In the genomic region with DNA sequence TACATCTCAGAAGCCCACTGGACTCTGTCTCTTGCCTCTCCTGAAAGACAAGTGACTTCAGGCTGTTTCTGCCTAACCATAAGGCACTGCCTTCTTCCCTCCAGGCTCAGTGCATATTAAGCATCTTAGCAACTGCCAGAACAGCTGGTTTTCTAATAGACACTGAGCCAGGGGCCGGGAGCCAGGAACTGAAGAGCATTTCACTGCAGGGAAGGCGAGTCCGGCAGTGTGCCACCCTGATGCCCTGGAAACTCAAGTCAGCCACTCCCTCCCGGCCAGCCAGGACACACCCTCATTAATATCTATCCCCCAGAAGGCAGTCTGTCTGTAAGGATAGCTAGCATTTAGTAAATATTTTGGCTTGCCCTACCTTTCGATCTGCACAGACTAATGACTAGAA, we compare ENCODE assay signal across 9 mouse cellular contexts. TPM values are rescaled to one million over a fixed set of nuclear protein-coding genes. Genes with fewer than 3 reads are reported as not detected.
DNase-seq lines count a peak whose midpoint lies in the region; ATAC-seq and TF ChIP-seq lines count a peak whose summit lies in the region.
"Had no signal": no experiment of that assay in that cellular context is flagged by ENCODE, and none has a peak within 500 bp of the region (broad histone marks: within the 10 kb centered on the region; RNA-seq: fewer than 3 reads in every experiment).

No protein-coding gene starts in this region.

- ATAC-seq in heart, embryonic 11.5 days (replicated peaks; ENCODE audit: insufficient number of reproducible peaks, low FRiP score, low TSS enrichment), result no peak
- ATAC-seq in Patski, result peak; percentile 12
- peak; percentile 96 for ATAC-seq in liver, embryonic 15.5 days (ENCODE audit: insufficient read depth)
- ATAC-seq in stomach, postnatal 0 days (ENCODE audit: low FRiP score, low TSS enrichment), result 0 out of 2 replicates have a peak, but pooled peaks have one; percentile 34

- H3K4me1 ChIP-seq in heart, embryonic 11.5 days (ENCODE audit: control insufficient read depth, insufficient read depth, low read length), result no peaks in the 10 kb centered on the region
- H3K4me1 ChIP-seq in liver, embryonic 15.5 days (replicated peaks), result peaks cover 54% of the 10 kb centered on the region
- no peaks in the 10 kb centered on the region; the same call in 1 of the 2 replicates for H3K4me1 ChIP-seq in stomach, postnatal 0 days (replicated peaks; ENCODE audit: control insufficient read depth, insufficient read depth)

- no peak for TF ChIP-seq EP300 in stomach, postnatal 0 days (optimal IDR thresholded peaks at IDR 0.05)

- no peaks in the 10 kb centered on the region for H3K36me3 ChIP-seq in heart, embryonic 11.5 days (ENCODE audit: control insufficient read depth, insufficient read depth, low read length)
- H3K36me3 ChIP-seq in liver, embryonic 15.5 days (replicated peaks), result peaks cover 32% of the 10 kb centered on the region
- peaks cover 4% of the 10 kb centered on the region; the same call in 1 of the 2 replicates for H3K36me3 ChIP-seq in stomach, postnatal 0 days (ENCODE audit: control insufficient read depth, insufficient read depth, low read length)

- H3K9ac ChIP-seq in heart, embryonic 11.5 days (ENCODE audit: low read depth, low read length), result no peak overlapping the region
- H3K9ac ChIP-seq in liver, embryonic 15.5 days, result peak overlapping the region; percentile 60
- H3K9ac ChIP-seq in stomach, postnatal 0 days (ENCODE audit: low read length), result no peak overlapping the region

- DNase-seq in heart, adult 11 months, result peak; percentile 95
- no peak for DNase-seq in Patski (ENCODE audit: low read depth, low spot score)
- peak; percentile 92 for DNase-seq in gastrocnemius, adult 2 months
- DNase-seq in stomach, postnatal 0 days (ENCODE audit: low spot score), result peak; percentile 35
- no peak for DNase-seq in kidney, adult 8-10 months
- no peak for DNase-seq in testis, postnatal 14 days (ENCODE audit: low spot score)

- no peak overlapping the region for H3K27ac ChIP-seq in heart, embryonic 11.5 days (ENCODE audit: low read depth, low read length)
- H3K27ac ChIP-seq in gastrocnemius, adult 2 months, result peak overlapping the region; percentile 65; the same call in 1 of the 2 replicates
- peak overlapping the region; percentile 92 for H3K27ac ChIP-seq in liver, embryonic 15.5 days (replicated peaks)
- no peak overlapping the region for H3K27ac ChIP-seq in stomach, postnatal 0 days (replicated peaks)

- POLR2A ChIA-PET in Patski (lab: Charles Lee), result interaction anchor here (0.8 to 1.0 kb wide), 2 partner anchors 12 to 329 kb away, joined by 3 read pairs; a partner anchor contains a TSS

- WGBS in heart, embryonic 11.5 days (ENCODE audit: insufficient replicate concordance), result 66% methylated on average over 5 of the region's 5 CpGs
- WGBS in liver, embryonic 15.5 days (ENCODE audit: insufficient replicate concordance), result 33% methylated on average over 5 of the region's 5 CpGs
- WGBS in stomach, postnatal 0 days, result 18% methylated on average over 5 of the region's 5 CpGs

- intact Hi-C loops in gastrocnemius, adult 2 months (cut with DNase I), result no loop called here

- in situ Hi-C loops in Patski (cut with MboI; ENCODE audit: low pct_unique_long_range_greater_than_20kb), result loop anchor here (10.0 kb wide), 1 partner anchor 295 kb away; no protein-coding TSS in a partner anchor

- H3K27me3 ChIP-seq in heart, embryonic 11.5 days (ENCODE audit: control insufficient read depth, insufficient read depth, low read length), result no peaks in the 10 kb centered on the region
- no peaks in the 10 kb centered on the region for H3K27me3 ChIP-seq in Patski
- no peaks in the 10 kb centered on the region for H3K27me3 ChIP-seq in liver, embryonic 15.5 days
- no peaks in the 10 kb centered on the region for H3K27me3 ChIP-seq in stomach, postnatal 0 days (ENCODE audit: control insufficient read depth, insufficient read depth, low read length)

- H3K4me2 ChIP-seq in heart, embryonic 11.5 days, result no peak overlapping the region
- peak overlapping the region; percentile 69 for H3K4me2 ChIP-seq in liver, embryonic 15.5 days
- no peak overlapping the region for H3K4me2 ChIP-seq in stomach, postnatal 0 days (replicated peaks; ENCODE audit: low read depth)

- no peak overlapping the region for H3K4me3 ChIP-seq in heart, embryonic 11.5 days (ENCODE audit: low read depth, low read length)
- peak overlapping the region; percentile 32; the same call in 1 of the 2 replicates for H3K4me3 ChIP-seq in gastrocnemius, adult 2 months
- H3K4me3 ChIP-seq in liver, embryonic 15.5 days (replicated peaks), result peak overlapping the region; percentile 17; the same call in 1 of the 2 replicates
- H3K4me3 ChIP-seq in stomach, postnatal 0 days (ENCODE audit: low read depth, low read length), result no peak overlapping the region
- H3K4me3 ChIP-seq: megakaryocyte, embryonic 14.5 days had no signal

- CTCF ChIA-PET in Patski (lab: Charles Lee), result interaction anchor here (1.2 to 1.6 kb wide), 3 partner anchors 51 to 229 kb away, joined by 3 to 4 read pairs (median 3); no protein-coding TSS in a partner anchor

- H3K9me3 ChIP-seq in heart, embryonic 11.5 days (replicated peaks; ENCODE audit: control insufficient read depth, low read length), result no peaks in the 10 kb centered on the region
- H3K9me3 ChIP-seq in liver, embryonic 15.5 days (replicated peaks), result no peaks in the 10 kb centered on the region
- H3K9me3 ChIP-seq in stomach, postnatal 0 days (ENCODE audit: control insufficient read depth, low read length), result no peaks in the 10 kb centered on the region
- H3K9me3 ChIP-seq: megakaryocyte, embryonic 14.5 days had no signal

- TF ChIP-seq CTCF in Patski (IDR thresholded peaks at IDR 0.05), result no peak
- TF ChIP-seq CTCF in gastrocnemius, adult 2 months (IDR thresholded peaks at IDR 0.05), result no peak
- TF ChIP-seq CTCF in stomach, postnatal 0 days (IDR thresholded peaks at IDR 0.05; ENCODE audit: low read depth), result no peak

RNA-seq across cellular contexts. Expression of a gene that starts 12.1 kb away (rescaled TPM):
- 14.9 and 18.4 TPM in 2 replicates for polyA plus RNA-seq in heart, embryonic 11.5 days (2014; fragmentation: Nextera tagmentation; extraction: Ambion mirVana)
- polyA plus RNA-seq in Patski (2021), result 7.9 TPM
- total RNA-seq in gastrocnemius, adult 2 months (2021), result under 1 TPM in 1 of 2 experiments, not detected in 1; 0.31 TPM
- polyA plus RNA-seq in liver, embryonic 15.5 days (2015; fragmentation: Nextera tagmentation; extraction: Ambion mirVana), result 13.9 and 14.7 TPM in 2 replicates
- 5.4 and 7.3 TPM in 2 replicates for polyA plus RNA-seq in stomach, postnatal 0 days (2015; fragmentation: Nextera tagmentation; extraction: Ambion mirVana)

Comparison
In these comparisons a context has a peak if more than half of its experiments do, and no peak if none do; other contexts are left out.
1. DNase-seq: peak in heart, adult 11 months (single experiment), gastrocnemius, adult 2 months (single experiment) and stomach, postnatal 0 days (single experiment); none in Patski (single experiment), kidney, adult 8-10 months (0 of 2) and testis, postnatal 14 days (single experiment).
2. H3K27ac ChIP-seq: peak in gastrocnemius, adult 2 months (single experiment) and liver, embryonic 15.5 days (single experiment); none in heart, embryonic 11.5 days (single experiment) and stomach, postnatal 0 days (single experiment).
3. H3K4me3 ChIP-seq: peak in gastrocnemius, adult 2 months (single experiment) and liver, embryonic 15.5 days (single experiment); none in heart, embryonic 11.5 days (single experiment) and stomach, postnatal 0 days (single experiment).